In the genomic region with DNA sequence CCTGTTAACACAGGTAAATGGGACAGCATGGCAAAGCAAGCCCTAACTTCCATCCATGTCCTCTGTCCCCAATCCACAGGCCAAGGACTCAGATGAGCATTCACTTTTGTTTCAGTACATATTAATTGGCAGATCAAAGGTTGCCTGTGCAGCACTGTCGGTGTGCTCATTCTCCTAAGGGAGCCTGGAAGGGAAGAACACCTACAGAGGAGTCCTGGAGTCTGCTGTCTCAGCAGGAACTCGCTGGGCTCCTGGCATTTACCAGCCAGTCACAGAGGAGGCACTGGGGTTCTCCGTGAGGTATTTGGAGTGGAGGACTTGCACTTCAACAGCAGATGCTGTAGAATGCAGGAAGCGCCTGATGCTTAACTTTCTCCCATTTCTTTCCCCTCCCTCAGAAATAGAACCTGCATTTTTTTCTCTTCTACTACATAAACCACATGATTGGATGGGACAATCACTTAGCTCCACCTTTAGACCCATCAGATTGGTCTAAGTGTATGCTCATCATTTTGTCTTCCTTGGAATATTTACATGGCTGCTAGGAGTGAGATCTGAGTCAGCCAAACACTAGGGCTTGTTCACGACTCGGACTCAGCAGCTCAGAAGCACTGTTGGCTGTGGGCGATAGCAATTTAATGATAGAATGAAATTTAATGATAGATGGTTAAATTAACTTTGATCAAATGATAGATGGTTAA, we compare ENCODE assay signal across 22 mouse cellular contexts.
DNase-seq lines count a peak whose midpoint lies in the region; ATAC-seq and TF ChIP-seq lines count a peak whose summit lies in the region.
"Had no signal": no experiment of that assay in that cellular context is flagged by ENCODE, and none has a peak within 500 bp of the region (broad histone marks: within the 10 kb centered on the region; RNA-seq: fewer than 3 reads in every experiment).

No protein-coding gene starts in this region.

- TF ChIP-seq CTCF in left cerebral cortex, adult 2 months (IDR thresholded peaks at IDR 0.05), result no peak
- no peak for TF ChIP-seq CTCF in kidney, postnatal 0 days (IDR thresholded peaks at IDR 0.05; ENCODE audit: low read depth)

- no peak overlapping the region for H3K4me2 ChIP-seq in intestine, embryonic 16.5 days (ENCODE audit: low read depth, low read length)
- H3K4me2 ChIP-seq in intestine, embryonic 15.5 days (replicated peaks), result no peak overlapping the region
- H3K4me2 ChIP-seq in kidney, postnatal 0 days (ENCODE audit: low read length), result no peak overlapping the region
- H3K4me2 ChIP-seq: forebrain, embryonic 13.5 days; heart, embryonic 11.5 days; limb, embryonic 12.5 days; liver, embryonic 11.5 days; midbrain, embryonic 12.5 days; neural tube, embryonic 15.5 days had no signal

- DNase-seq in left cerebral cortex, adult 2 months (ENCODE audit: extremely low spot score in 1 of 2, low spot score in 2 of 2), result no peak
- DNase-seq in left cerebral cortex, adult 8-10 months (ENCODE audit: low spot score in 2 of 2), result no peak
- DNase-seq in kidney, postnatal 0 days (ENCODE audit: low spot score), result no peak
- DNase-seq in heart, adult 8-10 months (ENCODE audit: low spot score), result no peak
- DNase-seq in adrenal gland, postnatal 36 days, result no peak
- DNase-seq: adrenal gland, postnatal 10 days; cerebellum, adult 11 months; liver, postnatal 0 days; lung, postnatal 10 days; thymus, adult 2 months; thymus, postnatal 4 days had no signal

- H3K9ac ChIP-seq in intestine, embryonic 16.5 days (ENCODE audit: low read depth, low read length), result no peak overlapping the region
- no peak overlapping the region for H3K9ac ChIP-seq in intestine, embryonic 15.5 days
- no peak overlapping the region for H3K9ac ChIP-seq in kidney, postnatal 0 days (ENCODE audit: low read depth, low read length)
- H3K9ac ChIP-seq: forebrain, embryonic 13.5 days; limb, embryonic 12.5 days; liver, postnatal 0 days; midbrain, embryonic 12.5 days; neural tube, embryonic 15.5 days had no signal

- WGBS in intestine, embryonic 16.5 days, result 78% methylated on average over 7 of the region's 7 CpGs
- WGBS in intestine, embryonic 15.5 days, result 83% methylated on average over 7 of the region's 7 CpGs
- WGBS in kidney, postnatal 0 days, result 88% methylated on average over 7 of the region's 7 CpGs

- H3K4me3 ChIP-seq in intestine, embryonic 16.5 days (ENCODE audit: low read length), result no peak overlapping the region
- H3K4me3 ChIP-seq in intestine, embryonic 15.5 days (replicated peaks), result no peak overlapping the region
- H3K4me3 ChIP-seq in left cerebral cortex, adult 2 months, result no peak overlapping the region
- no peak overlapping the region for H3K4me3 ChIP-seq in kidney, postnatal 0 days (replicated peaks; ENCODE audit: low read depth, low read length)
- H3K4me3 ChIP-seq: forebrain, embryonic 13.5 days; hindbrain, embryonic 10.5 days; limb, embryonic 12.5 days; midbrain, embryonic 12.5 days; neural tube, embryonic 15.5 days had no signal

- no peak overlapping the region for H3K27ac ChIP-seq in intestine, embryonic 16.5 days (ENCODE audit: low read length)
- H3K27ac ChIP-seq in intestine, embryonic 15.5 days, result no peak overlapping the region
- peak overlapping the region; percentile 13; the same call in 1 of the 2 replicates for H3K27ac ChIP-seq in left cerebral cortex, adult 2 months
- no peak overlapping the region for H3K27ac ChIP-seq in kidney, postnatal 0 days
- H3K27ac ChIP-seq: forebrain, embryonic 13.5 days; hindbrain, embryonic 10.5 days; limb, embryonic 12.5 days; midbrain, embryonic 12.5 days; neural tube, embryonic 15.5 days; stomach, postnatal 0 days had no signal

- H3K4me1 ChIP-seq in intestine, embryonic 16.5 days (ENCODE audit: control insufficient read depth, insufficient read depth, low read length), result peaks cover 4% of the 10 kb centered on the region; the same call in 1 of the 2 replicates
- H3K4me1 ChIP-seq in intestine, embryonic 15.5 days (replicated peaks), result no peaks in the 10 kb centered on the region
- no peaks in the 10 kb centered on the region; the same call in 1 of the 2 replicates for H3K4me1 ChIP-seq in kidney, postnatal 0 days (replicated peaks; ENCODE audit: insufficient read depth, low read length)

- ATAC-seq in intestine, embryonic 16.5 days, result peak; percentile 52; the same call in 1 of the 2 replicates
- no peak for ATAC-seq in intestine, embryonic 15.5 days
- ATAC-seq in kidney, postnatal 0 days (replicated peaks; ENCODE audit: low FRiP score, low read depth), result peak; percentile 84
- ATAC-seq: activated CD4-positive, CD25-positive, alpha-beta regulatory T cell, adult 4 months; forebrain, embryonic 13.5 days; liver, postnatal 0 days had no signal

- no peaks in the 10 kb centered on the region for H3K27me3 ChIP-seq in intestine, embryonic 16.5 days (replicated peaks; ENCODE audit: control insufficient read depth, insufficient read depth, low read length)
- H3K27me3 ChIP-seq in intestine, embryonic 15.5 days (replicated peaks), result no peaks in the 10 kb centered on the region
- no peaks in the 10 kb centered on the region for H3K27me3 ChIP-seq in kidney, postnatal 0 days (ENCODE audit: insufficient read depth, low read length)
- H3K27me3 ChIP-seq: forebrain, embryonic 13.5 days; limb, embryonic 12.5 days; midbrain, embryonic 12.5 days; neural tube, embryonic 15.5 days had no signal

- H3K36me3 ChIP-seq in intestine, embryonic 16.5 days (ENCODE audit: control insufficient read depth, insufficient read depth, low read length), result no peaks in the 10 kb centered on the region
- no peaks in the 10 kb centered on the region for H3K36me3 ChIP-seq in intestine, embryonic 15.5 days
- H3K36me3 ChIP-seq in kidney, postnatal 0 days (ENCODE audit: insufficient read depth, low read length), result no peaks in the 10 kb centered on the region
- H3K36me3 ChIP-seq: hindbrain, embryonic 10.5 days; limb, embryonic 12.5 days; midbrain, embryonic 12.5 days; neural tube, embryonic 15.5 days had no signal

- intact Hi-C loops in left cerebral cortex, adult 2 months (cut with DNase I), result loop anchor here (5.0 to 10.0 kb wide), 3 partner anchors 76 to 436 kb away; no protein-coding TSS in a partner anchor

- H3K9me3 ChIP-seq in intestine, embryonic 16.5 days (ENCODE audit: control insufficient read depth, low read length), result no peaks in the 10 kb centered on the region
- no peaks in the 10 kb centered on the region for H3K9me3 ChIP-seq in intestine, embryonic 15.5 days
- no peaks in the 10 kb centered on the region for H3K9me3 ChIP-seq in kidney, postnatal 0 days (replicated peaks; ENCODE audit: low read length)
- H3K9me3 ChIP-seq: forebrain, embryonic 13.5 days; hindbrain, embryonic 10.5 days; limb, embryonic 12.5 days; midbrain, embryonic 12.5 days; neural tube, embryonic 15.5 days had no signal
